Mouse (Mus musculus) hindbrain, embryonic 10.5 days (tissue): ENCODE results near the gene Zfp362. TPM values are rescaled to one million over a fixed set of nuclear protein-coding genes. Genes with fewer than 3 reads are reported as not detected.

Source experiments
- DNase-seq: peaks from one replicate; pipeline ENCODE4 v3.0.0-alpha.2; 2017; ENCODE audit warnings: low spot score
- H3K27ac ChIP-seq: fragments of 300-500 bp; sonication (generic); 2 replicates; pipeline ENCODE4 v1.5.1; 2016; ENCODE audit warnings: mild to moderate bottlenecking, moderate library complexity
- H3K27me3 ChIP-seq: fragments of 300-500 bp; sonication (generic); 2 replicates; pipeline ENCODE4 v1.6.1; 2016; ENCODE audit warnings: mild to moderate bottlenecking; ENCODE audit not compliant: poor library complexity, insufficient read depth, severe bottlenecking
- H3K36me3 ChIP-seq: fragments of 300-500 bp; sonication (generic); 2 replicates; pipeline ENCODE4 v1.6.1; 2016; ENCODE audit warnings: mild to moderate bottlenecking, moderate library complexity
- H3K4me1 ChIP-seq: fragments of 300-500 bp; sonication (generic); replicated peaks from 2 replicates; pipeline ENCODE4 v1.6.1; 2016; ENCODE audit warnings: mild to moderate bottlenecking
- H3K4me3 ChIP-seq: fragments of 300-500 bp; sonication (generic); 2 replicates; pipeline ENCODE4 v1.5.1; 2016; ENCODE audit warnings: mild to moderate bottlenecking, moderate library complexity
- H3K9me3 ChIP-seq: fragments of 300-500 bp; sonication (generic); 2 replicates; pipeline ENCODE4 v1.6.1; 2016; ENCODE audit warnings: mild to moderate bottlenecking, moderate library complexity
- WGBS: fragments of 180-500 bp; shearing (Covaris S2); methylation state at CpG from one replicate; pipeline ENCODE4 v1.1.7; 2016; 5-methylcytosine and 5-hydroxymethylcytosine counted together
- polyA plus RNA-seq: library from polyadenylated mRNA; unstranded; fragments of >200 nt; fragmentation: Nextera tagmentation; extraction: Ambion mirVana; gene quantifications from 2 replicates; pipeline ENCODE4 v1.2.1, GENCODE M21; 2016

Gene Zfp362
- polyA plus RNA-seq, 1 experiment from 2014 or later = 45.3 TPM

GRCm38 (mm10) chr4:128789646-128790045 lies 16.2 kb downstream of the Zfp362 start:
- DNase-seq = no peak
- Histone ChIP-seq H3K4me3 (no peak overlapping the region), H3K36me3 (peaks cover 96% of the 10 kb centered on the region), H3K27me3 (no peaks in the 10 kb centered on the region), H3K4me1 (peaks cover 48% of the 10 kb centered on the region), H3K9me3 (no peaks in the 10 kb centered on the region), H3K27ac (peak overlapping the region; percentile 41; the same call in 1 of the 2 replicates)
- 40% methylated on average over 18 of the region's 18 CpGs for WGBS

GRCm38 (mm10) chr4:128788108-128788507 lies 17.7 kb downstream of the Zfp362 start:
- Histone ChIP-seq H3K27me3 (no peaks in the 10 kb centered on the region), H3K27ac (no peak overlapping the region), H3K4me3 (no peak overlapping the region), H3K4me1 (peaks cover 35% of the 10 kb centered on the region), H3K9me3 (no peaks in the 10 kb centered on the region), H3K36me3 (peaks cover 96% of the 10 kb centered on the region)
- DNase-seq = no peak
- 98% methylated on average over 4 of the region's 4 CpGs for WGBS

- peaks cover 27% of the 10 kb centered on the region for H3K4me1 ChIP-seq
- H3K27me3 ChIP-seq = no peaks in the 10 kb centered on the region
- H3K27ac ChIP-seq = no peak overlapping the region
- 89% methylated on average over 24 of the region's 24 CpGs for WGBS
- H3K9me3 ChIP-seq = no peaks in the 10 kb centered on the region
- no peak for DNase-seq
- H3K36me3 ChIP-seq = peaks cover 96% of the 10 kb centered on the region
- H3K4me3 ChIP-seq = no peak overlapping the region
These were observed 18.6 kb downstream of the Zfp362 start for GRCm38 (mm10) chr4:128787023-128787939.

- Histone ChIP-seq H3K27ac (no peak overlapping the region), H3K4me1 (peaks cover 16% of the 10 kb centered on the region), H3K36me3 (peaks cover 96% of the 10 kb centered on the region), H3K9me3 (no peaks in the 10 kb centered on the region), H3K4me3 (no peak overlapping the region), H3K27me3 (no peaks in the 10 kb centered on the region)
- DNase-seq = no peak
- whole genome bisulfite sequencing = 93% methylated on average over 11 of the region's 11 CpGs
These were observed 19.8 kb downstream of the Zfp362 start for GRCm38 (mm10) chr4:128785921-128786654.

GRCm38 (mm10) chr4:128784950-128785631 lies 20.8 kb downstream of the Zfp362 start:
- peaks cover 97% of the 10 kb centered on the region for H3K36me3 ChIP-seq
- DNase-seq = no peak
- 93% methylated on average over 15 of the region's 15 CpGs for WGBS
- H3K4me1 ChIP-seq = peaks cover 6% of the 10 kb centered on the region
- no peaks in the 10 kb centered on the region for H3K27me3 ChIP-seq
- H3K27ac ChIP-seq = no peak overlapping the region
- H3K9me3 ChIP-seq = no peaks in the 10 kb centered on the region
- H3K4me3 ChIP-seq = no peak overlapping the region

GRCm38 (mm10) chr4:128782645-128783044 lies 23.2 kb downstream of the Zfp362 start:
- Histone ChIP-seq H3K9me3 (no peaks in the 10 kb centered on the region), H3K27me3 (no peaks in the 10 kb centered on the region), H3K27ac (no peak overlapping the region), H3K4me1 (no peaks in the 10 kb centered on the region), H3K4me3 (no peak overlapping the region), H3K36me3 (peaks cover 100% of the 10 kb centered on the region)
- no peak for DNase-seq
- WGBS = 89% methylated on average over 4 of the region's 4 CpGs

- Histone ChIP-seq H3K36me3 (peaks cover 100% of the 10 kb centered on the region), H3K9me3 (no peaks in the 10 kb centered on the region), H3K27ac (no peak overlapping the region), H3K4me3 (no peak overlapping the region), H3K27me3 (no peaks in the 10 kb centered on the region), H3K4me1 (no peaks in the 10 kb centered on the region)
- DNase-seq = no peak
- 90% methylated on average over 7 of the region's 7 CpGs for WGBS
These were observed 23.8 kb downstream of the Zfp362 start for GRCm38 (mm10) chr4:128782037-128782436.

GRCm38 (mm10) chr4:128777593-128777992 lies 28.3 kb downstream of the Zfp362 start:
- H3K9me3 ChIP-seq = no peaks in the 10 kb centered on the region
- H3K27me3 ChIP-seq = no peaks in the 10 kb centered on the region
- 82% methylated on average over 11 of the region's 11 CpGs for WGBS
- no peaks in the 10 kb centered on the region for H3K4me1 ChIP-seq
- H3K4me3 ChIP-seq = no peak overlapping the region
- no peak for DNase-seq
- peaks cover 100% of the 10 kb centered on the region for H3K36me3 ChIP-seq
- H3K27ac ChIP-seq = no peak overlapping the region

GRCm38 (mm10) chr4:128776568-128777289 lies 29.1 kb downstream of the Zfp362 start:
- DNase-seq = peak; percentile 82
- H3K4me1 ChIP-seq = no peaks in the 10 kb centered on the region
- H3K27ac ChIP-seq = no peak overlapping the region
- no peaks in the 10 kb centered on the region for H3K9me3 ChIP-seq
- no peaks in the 10 kb centered on the region for H3K27me3 ChIP-seq
- no peak overlapping the region for H3K4me3 ChIP-seq
- H3K36me3 ChIP-seq = peaks cover 100% of the 10 kb centered on the region
- 47% methylated on average over 20 of the region's 20 CpGs for WGBS

GRCm38 (mm10) chr4:128774467-128774866 lies 31.4 kb downstream of the Zfp362 start:
- Histone ChIP-seq H3K4me3 (no peak overlapping the region), H3K36me3 (peaks cover 78% of the 10 kb centered on the region), H3K9me3 (no peaks in the 10 kb centered on the region), H3K27me3 (no peaks in the 10 kb centered on the region), H3K4me1 (peaks cover 14% of the 10 kb centered on the region; the same call in 1 of the 2 replicates), H3K27ac (no peak overlapping the region)
- 91% methylated on average over 9 of the region's 9 CpGs for WGBS
- DNase-seq = no peak

GRCm38 (mm10) chr4:128773820-128774219 lies 32.0 kb downstream of the Zfp362 start:
- Histone ChIP-seq H3K27me3 (no peaks in the 10 kb centered on the region), H3K4me3 (no peak overlapping the region), H3K9me3 (no peaks in the 10 kb centered on the region), H3K36me3 (peaks cover 71% of the 10 kb centered on the region), H3K27ac (no peak overlapping the region), H3K4me1 (peaks cover 20% of the 10 kb centered on the region)
- WGBS = 91% methylated on average over 11 of the region's 11 CpGs
- DNase-seq = no peak

GRCm38 (mm10) chr4:128770698-128771097 lies 35.1 kb downstream of the Zfp362 start:
- Histone ChIP-seq H3K27ac (no peak overlapping the region), H3K4me3 (no peak overlapping the region), H3K36me3 (peaks cover 45% of the 10 kb centered on the region), H3K27me3 (0 out of 2 replicates have a peak, but pooled peaks cover 2% of the 10 kb centered on the region), H3K4me1 (peaks cover 32% of the 10 kb centered on the region), H3K9me3 (no peaks in the 10 kb centered on the region)
- no peak for DNase-seq
- 87% methylated on average over 5 of the region's 5 CpGs for WGBS
